Mouse (Mus musculus): ENCODE data around the gene Krtap5-4.
"Not testable (repeated sequence)": the region's sequence is repeated elsewhere in the genome, so short reads cannot be mapped to it uniquely, and the experiment has no call there.

Krtap5-4 gene

GRCm38 (mm10) chr7:142303249-142303648 is at the start of gene Krtap5-4:
Krtap5-4 (plus strand) TSS chr7:142303549.
- no peak for DNase-seq

- DNase-seq, result peak in 1 of 2 experiments; percentile 4
Observed at GRCm38 (mm10) chr7:142255517-142255916, 47.8 kb upstream of the Krtap5-4 start.

GRCm38 (mm10) chr7:142258254-142258653 is 45.1 kb upstream of the Krtap5-4 start, which contains the start of gene Gm2431:
Gm2431 (minus strand) TSS chr7:142258354.
- not testable (repeated sequence) for DNase-seq

GRCm38 (mm10) chr7:142274263-142274662 is 29.1 kb upstream of the Krtap5-4 start, which contains the start of gene Gm4559:
Gm4559 (minus strand) TSS chr7:142274363.
- DNase-seq, result not testable (repeated sequence)

- DNase-seq, result peak; percentile 45 to 51
Observed at GRCm38 (mm10) chr7:142278183-142278582, 25.2 kb upstream of the Krtap5-4 start.

GRCm38 (mm10) chr7:142279291-142279690 is 24.1 kb upstream of the Krtap5-4 start:
- not testable (repeated sequence) for DNase-seq

GRCm38 (mm10) chr7:142282847-142283246 is 20.5 kb upstream of the Krtap5-4 start:
- DNase-seq, result not testable (repeated sequence)

- DNase-seq, result peak; percentile 64 to 65
Observed at GRCm38 (mm10) chr7:142284023-142284591, 19.2 kb upstream of the Krtap5-4 start.

GRCm38 (mm10) chr7:142284615-142285080 is 18.7 kb upstream of the Krtap5-4 start:
- DNase-seq, result peak; percentile 80 to 87

GRCm38 (mm10) chr7:142285130-142285835 is 18.1 kb upstream of the Krtap5-4 start:
- no peak for DNase-seq

GRCm38 (mm10) chr7:142285910-142286612 is 17.3 kb upstream of the Krtap5-4 start:
- DNase-seq, result not testable (repeated sequence)

- DNase-seq, result peak; percentile 19 to 23
Observed at GRCm38 (mm10) chr7:142293851-142294250, 9.5 kb upstream of the Krtap5-4 start.

- no peak for DNase-seq
Observed at GRCm38 (mm10) chr7:142295418-142295817, 7.9 kb upstream of the Krtap5-4 start.

GRCm38 (mm10) chr7:142296108-142296507 is 7.2 kb upstream of the Krtap5-4 start:
- DNase-seq, result not testable (repeated sequence)

- DNase-seq, result not testable (repeated sequence)
Observed at GRCm38 (mm10) chr7:142297018-142297417, 6.3 kb upstream of the Krtap5-4 start, which contains the start of gene Krtap5-1. Krtap5-1 (minus strand) TSS chr7:142297118.

- not testable (repeated sequence) for DNase-seq
Observed at GRCm38 (mm10) chr7:142303929-142304328, 580 bp downstream of the Krtap5-4 start.

- no peak for DNase-seq
Observed at GRCm38 (mm10) chr7:142314600-142315285, 11.4 kb downstream of the Krtap5-4 start.

GRCm38 (mm10) chr7:142316558-142316957 is 13.2 kb downstream of the Krtap5-4 start:
- DNase-seq, result peak; percentile 47 to 52

GRCm38 (mm10) chr7:142317216-142317615 is 13.9 kb downstream of the Krtap5-4 start:
- DNase-seq, result no peak

- no peak for DNase-seq
Observed at GRCm38 (mm10) chr7:142319124-142319523, 15.8 kb downstream of the Krtap5-4 start.

GRCm38 (mm10) chr7:142320906-142321305 is 17.6 kb downstream of the Krtap5-4 start:
- DNase-seq, result no peak

- not testable (repeated sequence) for DNase-seq
Observed at GRCm38 (mm10) chr7:142321637-142322306, 18.4 kb downstream of the Krtap5-4 start.
